Mouse (Mus musculus) liver, adult 2 months (tissue): ENCODE measurements around the gene Bco1. TPM values are rescaled to one million over a fixed set of nuclear protein-coding genes. Genes with fewer than 3 reads are reported as not detected.

Experiments used
- DNase-seq: peaks from one replicate; pipeline ENCODE4 v3.0.0-alpha.2; 2011; ENCODE audit warnings: low read depth, low spot score; ENCODE audit errors: extremely low read depth
- H3K27ac ChIP-seq: fragments of 200-500 bp; replicated peaks from 2 replicates; pipeline ENCODE4 v1.5.1; 2012; ENCODE audit warnings: low read depth, mild to moderate bottlenecking, control low read depth, inconsistent platforms, low read length; ENCODE audit not compliant: insufficient read depth
- H3K27me3 ChIP-seq: fragments of 200-500 bp; 2 replicates; pipeline ENCODE4 v1.6.1; 2012; ENCODE audit warnings: mild to moderate bottlenecking, moderate library complexity, low read length, inconsistent platforms; ENCODE audit not compliant: control insufficient read depth, insufficient read depth
- H3K36me3 ChIP-seq: fragments of 200-500 bp; 2 replicates; pipeline ENCODE4 v1.6.1; 2012; ENCODE audit warnings: low read length, inconsistent platforms; ENCODE audit not compliant: control insufficient read depth, insufficient read depth
- H3K4me1 ChIP-seq: fragments of 200-500 bp; 2 replicates; pipeline ENCODE4 v1.6.1; 2011; ENCODE audit warnings: low read length; ENCODE audit not compliant: control insufficient read depth, insufficient read depth
- H3K4me3 ChIP-seq: fragments of 200-500 bp; 2 replicates; pipeline ENCODE4 v1.5.1; 2011; ENCODE audit warnings: low read depth, mild to moderate bottlenecking, control low read depth, low read length, moderate library complexity; ENCODE audit not compliant: insufficient read depth
- H3K79me2 ChIP-seq: fragments of 200-500 bp; 2 replicates; pipeline ENCODE4 v1.6.1; 2012; ENCODE audit warnings: inconsistent platforms, mild to moderate bottlenecking, low read length, moderate library complexity; ENCODE audit not compliant: control insufficient read depth, insufficient read depth
- H3K9ac ChIP-seq: fragments of 200-500 bp; 2 replicates; pipeline ENCODE4 v1.6.1; 2012; ENCODE audit warnings: low read depth, mild to moderate bottlenecking, control low read depth, inconsistent platforms, low read length
- CTCF ChIP-seq: fragments of 200-500 bp; IDR thresholded peaks from 2 replicates; pipeline ENCODE4 v1.5.1; 2011; ENCODE audit warnings: low read depth, low read length, control low read depth
- POLR2A ChIP-seq: fragments of 200-500 bp; IDR thresholded peaks from 2 replicates; pipeline ENCODE4 v1.6.1; 2011; ENCODE audit warnings: low read length, control low read depth; ENCODE audit not compliant: insufficient read depth; ENCODE audit errors: extremely low read depth
- WGBS: fragments of 180-500 bp; shearing (Covaris S2); methylation state at CpG from one replicate; pipeline ENCODE4 v1.1.7; 2018; 5-methylcytosine and 5-hydroxymethylcytosine counted together
- polyA plus RNA-seq: library from polyadenylated mRNA; depleted of rRNA; stranded (reverse); fragments of >200 nt; gene quantifications from 2 replicates; pipeline ENCODE4 v1.2.3, GENCODE M21; 2012
- total RNA-seq: library from RNA; depleted of rRNA; stranded (reverse); fragments of >200 nt; gene quantifications from 2 replicates; pipeline ENCODE4 v1.2.3, GENCODE M21; 2014

Bco1 gene
- total and polyA plus RNA-seq, 2 experiments = 4.0 to 7.2 TPM

DNA sequence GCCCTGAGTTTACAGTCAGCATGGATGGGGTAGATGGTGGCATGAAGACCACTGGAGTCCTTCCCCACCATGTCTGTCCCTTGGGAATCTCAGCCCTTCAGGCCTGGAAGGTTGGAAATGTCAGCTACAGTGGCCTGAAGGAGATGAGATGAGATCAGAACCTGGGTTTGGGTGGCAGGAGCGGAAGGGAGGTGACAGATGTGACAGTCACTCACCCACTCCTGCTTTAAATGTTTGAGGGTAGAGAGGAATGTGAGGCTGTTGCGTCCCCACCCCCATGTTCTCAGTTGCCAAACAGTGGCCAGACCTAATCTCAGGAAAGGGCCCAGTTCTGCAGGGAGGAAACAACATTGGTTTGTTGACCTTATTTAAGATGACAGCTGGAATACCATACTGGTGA is 41.1 kb downstream of the Bco1 start:
- H3K27me3 ChIP-seq = no peaks in the 10 kb centered on the region
- 64% methylated on average over 2 of the region's 2 CpGs for WGBS

DNA sequence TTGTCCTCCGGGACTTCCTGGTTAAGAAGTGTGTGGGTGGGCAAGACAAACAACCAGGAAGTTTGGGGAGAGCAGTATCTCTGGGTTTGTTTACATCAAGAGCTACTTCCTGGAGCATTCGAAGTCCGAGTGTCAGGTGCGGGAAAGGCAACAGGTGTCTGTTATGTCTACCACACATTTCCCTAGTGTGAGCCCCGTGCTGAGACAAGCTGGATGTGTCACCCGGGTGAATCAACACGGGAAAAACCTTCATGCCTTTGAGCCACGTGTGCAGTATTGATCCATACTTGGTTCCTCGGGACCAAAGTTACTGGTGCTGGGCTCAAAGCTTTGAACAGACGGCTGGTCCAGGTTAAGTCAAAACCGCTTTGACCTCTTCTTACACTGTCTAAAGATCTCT is 41.7 kb downstream of the Bco1 start:
- H3K4me3 ChIP-seq = no peak overlapping the region
- 10% methylated on average over 11 of the region's 11 CpGs for WGBS
- H3K27ac ChIP-seq = no peak overlapping the region
- no peaks in the 10 kb centered on the region; the same call in 1 of the 2 replicates for H3K4me1 ChIP-seq
- no peak for TF ChIP-seq CTCF
- TF ChIP-seq POLR2A = no peak
- H3K27me3 ChIP-seq = no peaks in the 10 kb centered on the region
- no peak overlapping the region for H3K9ac ChIP-seq
- no peaks in the 10 kb centered on the region for H3K36me3 ChIP-seq
- H3K79me2 ChIP-seq = no peaks in the 10 kb centered on the region
- DNase-seq = peak; percentile 30

More for the DNA sequence above, 41.1 kb downstream of the Bco1 start:
- Histone ChIP-seq H3K27ac (no peak overlapping the region), H3K79me2 (no peaks in the 10 kb centered on the region), H3K4me1 (no peaks in the 10 kb centered on the region; the same call in 1 of the 2 replicates), H3K4me3 (no peak overlapping the region), H3K9ac (no peak overlapping the region), H3K36me3 (no peaks in the 10 kb centered on the region)
- no peak for TF ChIP-seq CTCF
- TF ChIP-seq POLR2A = no peak
- DNase-seq = no peak

DNA sequence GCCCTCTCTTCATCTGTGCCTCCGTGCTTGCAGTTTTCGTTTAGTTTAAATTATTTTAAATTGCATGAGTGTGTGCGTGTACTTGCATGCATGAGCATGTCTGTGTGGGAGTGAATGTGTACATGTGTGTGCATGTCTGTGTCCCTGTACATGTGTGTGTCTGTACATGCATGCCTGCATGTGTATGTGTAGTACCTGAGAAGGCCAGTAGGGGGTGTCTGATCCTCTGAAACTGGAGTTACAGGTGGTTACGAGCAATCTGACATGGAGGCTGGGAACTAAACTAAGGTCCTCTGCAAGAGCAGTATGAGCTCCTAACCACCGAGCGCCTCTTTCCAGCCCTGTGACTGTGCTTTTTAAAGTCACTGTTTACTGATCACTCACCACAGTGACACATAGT is 52.9 kb downstream of the Bco1 start:
- no peaks in the 10 kb centered on the region for H3K27me3 ChIP-seq
- H3K79me2 ChIP-seq = no peaks in the 10 kb centered on the region
- no peaks in the 10 kb centered on the region for H3K4me1 ChIP-seq
- no peak overlapping the region for H3K27ac ChIP-seq
- no peak overlapping the region for H3K4me3 ChIP-seq
- H3K9ac ChIP-seq = no peak overlapping the region
- H3K36me3 ChIP-seq = no peaks in the 10 kb centered on the region
- no peak for DNase-seq
- WGBS = 95% methylated on average over 6 of the region's 6 CpGs
- TF ChIP-seq CTCF (no peak), POLR2A (no peak)

DNA sequence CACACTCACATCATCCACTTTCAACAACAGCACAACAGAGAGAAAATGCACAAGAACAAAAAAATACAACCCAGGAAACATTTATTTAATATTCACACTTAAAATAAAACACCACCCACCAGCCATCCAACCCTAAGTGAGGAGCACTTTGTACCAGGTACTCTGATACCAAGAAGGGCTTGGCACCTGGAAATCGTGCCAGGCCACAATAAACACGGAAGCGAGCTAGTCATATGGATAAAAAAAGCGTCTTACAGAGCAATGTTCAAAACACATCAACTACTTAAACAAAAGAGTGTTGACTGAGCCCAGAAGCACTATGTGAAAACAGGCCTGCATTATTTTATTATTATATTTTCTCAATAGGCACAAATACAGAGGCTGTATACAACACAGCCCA is 60.5 kb downstream of the Bco1 start:
- H3K4me3 ChIP-seq = no peak overlapping the region

GRCm38 (mm10) chr8:117156866-117157768 is 61.5 kb downstream of the Bco1 start:
- peaks cover 17% of the 10 kb centered on the region; the same call in 1 of the 2 replicates for H3K79me2 ChIP-seq
- DNase-seq = no peak
- peak overlapping the region; percentile 9 for H3K27ac ChIP-seq
- peak overlapping the region; percentile 65 for H3K4me3 ChIP-seq
- no peak for TF ChIP-seq CTCF
- TF ChIP-seq POLR2A = no peak; the same call in 1 of the 2 replicates
- H3K4me1 ChIP-seq = peaks cover 11% of the 10 kb centered on the region
- H3K9ac ChIP-seq = peak overlapping the region; percentile 66
- no peaks in the 10 kb centered on the region for H3K36me3 ChIP-seq
- no peaks in the 10 kb centered on the region for H3K27me3 ChIP-seq
- WGBS = 9% methylated on average over 33 of the region's 33 CpGs

More for the DNA sequence above, 60.5 kb downstream of the Bco1 start:
- TF ChIP-seq CTCF (no peak), POLR2A (no peak)
- DNase-seq = no peak
- Histone ChIP-seq H3K4me1 (peaks cover 11% of the 10 kb centered on the region), H3K79me2 (peaks cover 12% of the 10 kb centered on the region; the same call in 1 of the 2 replicates), H3K36me3 (no peaks in the 10 kb centered on the region), H3K27me3 (no peaks in the 10 kb centered on the region), H3K9ac (no peak overlapping the region), H3K27ac (no peak overlapping the region)
- WGBS = 91% methylated on average over 4 of the region's 4 CpGs

GRCm38 (mm10) chr8:117157769-117158091 is 62.1 kb downstream of the Bco1 start:
- peaks cover 20% of the 10 kb centered on the region; the same call in 1 of the 2 replicates for H3K79me2 ChIP-seq
- peak overlapping the region; percentile 65 for H3K4me3 ChIP-seq
- DNase-seq = peak; percentile 76
- peak overlapping the region; percentile 80 for H3K9ac ChIP-seq
- peaks cover 11% of the 10 kb centered on the region for H3K4me1 ChIP-seq
- TF ChIP-seq CTCF (no peak), POLR2A (peak; percentile 42; the same call in 1 of the 2 replicates)
- H3K36me3 ChIP-seq = no peaks in the 10 kb centered on the region
- under 1% methylated on average over 40 of the region's 45 CpGs for WGBS
- peak overlapping the region; percentile 66 for H3K27ac ChIP-seq
- no peaks in the 10 kb centered on the region for H3K27me3 ChIP-seq
